ENCODE assay signal across 26 mouse cellular contexts in the genomic region with DNA sequence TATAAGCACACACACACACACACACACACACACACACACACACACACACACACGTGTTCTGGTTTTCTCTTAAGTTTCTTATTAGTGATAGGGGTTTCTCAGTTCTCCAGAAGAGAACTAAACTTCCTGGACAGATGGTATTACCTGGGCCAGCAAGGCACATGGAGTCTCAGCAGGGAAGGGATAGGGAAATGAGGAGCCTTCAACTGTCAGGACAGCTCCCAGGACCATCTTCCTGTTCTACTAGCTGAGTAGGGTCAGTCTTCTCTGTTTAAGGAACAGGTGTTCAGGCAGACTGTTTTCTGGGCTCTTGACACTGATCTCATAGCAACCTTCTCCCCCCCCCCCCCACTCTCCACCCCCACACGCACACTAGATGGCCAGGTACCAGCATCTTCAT. TPM values are rescaled to one million over a fixed set of nuclear protein-coding genes. Genes with fewer than 3 reads are reported as not detected.
DNase-seq lines count a peak whose midpoint lies in the region; ATAC-seq and TF ChIP-seq lines count a peak whose summit lies in the region.
"Had no signal": no experiment of that assay in that cellular context is flagged by ENCODE, and none has a peak within 500 bp of the region (broad histone marks: within the 10 kb centered on the region; RNA-seq: fewer than 3 reads in every experiment).

No protein-coding gene starts in this region.

- DNase-seq in cerebellum, adult 11 months, result peak; percentile 55
- DNase-seq in cerebellum, adult 2 months, result peak; percentile 61 to 82
- peak; percentile 52 to 61 for DNase-seq in cerebellum, postnatal 10 days
- DNase-seq in right cerebral cortex, adult 2 months (ENCODE audit: low spot score in 2 of 2), result no peak
- DNase-seq in c-Kit-positive CD71-positive TER-119-positive erythroid progenitor cells, embryonic 14.5 days (ENCODE audit: low spot score), result no peak
- DNase-seq: adrenal gland, postnatal 14 days; forebrain, postnatal 0 days; gastrocnemius, postnatal 25 days; kidney, adult 18-20 months had no signal

- peaks cover 4% of the 10 kb centered on the region; the same call in 1 of the 2 replicates for H3K4me1 ChIP-seq in cerebellum, adult 2 months (ENCODE audit: control insufficient read depth, insufficient read depth, low read length)
- H3K4me1 ChIP-seq: heart, embryonic 12.5 days; intestine, embryonic 15.5 days had no signal

- no peak for TF ChIP-seq POLR2A in cerebellum, adult 2 months (IDR thresholded peaks at IDR 0.05; ENCODE audit: borderline replicate concordance, insufficient read depth, low read length)

- H3K4me3 ChIP-seq in cerebellum, adult 2 months (replicated peaks; ENCODE audit: insufficient read depth, low read depth, low read length), result no peak overlapping the region
- H3K4me3 ChIP-seq: embryonic facial prominence, embryonic 13.5 days; forebrain, embryonic 13.5 days; heart, embryonic 12.5 days; hindbrain, embryonic 10.5 days; intestine, embryonic 15.5 days had no signal

- no peak for ATAC-seq in megakaryocyte progenitor cell, adult 5-6 weeks (replicated peaks; ENCODE audit: poor library complexity)
- ATAC-seq: activated CD4-positive, CD25-positive, alpha-beta regulatory T cell, adult 4 months; forebrain, embryonic 13.5 days; forebrain, postnatal 0 days; intestine, embryonic 15.5 days; Patski had no signal

- no peak overlapping the region for H3K27ac ChIP-seq in cerebellum, adult 2 months (ENCODE audit: insufficient read depth, low read length)
- H3K27ac ChIP-seq: embryonic facial prominence, embryonic 13.5 days; forebrain, embryonic 13.5 days; hindbrain, embryonic 10.5 days; hindbrain, embryonic 14.5 days; intestine, embryonic 15.5 days had no signal

- H3K27me3 ChIP-seq in cerebellum, adult 2 months (ENCODE audit: control insufficient read depth, insufficient read depth, low read length), result no peaks in the 10 kb centered on the region
- H3K27me3 ChIP-seq: CH12.LX; embryonic facial prominence, embryonic 13.5 days; forebrain, embryonic 13.5 days; heart, embryonic 12.5 days; intestine, embryonic 15.5 days had no signal

- no peak for TF ChIP-seq CTCF in cerebellum, adult 2 months (IDR thresholded peaks at IDR 0.05; ENCODE audit: borderline replicate concordance, insufficient read depth, low read depth, low read length)

- WGBS in cerebellum, adult 2 months, result 16% methylated on average over 2 of the region's 2 CpGs

RNA-seq across cellular contexts. Expression of a gene that starts 2.8 kb away (rescaled TPM):
- not detected in 2 replicates for polyA plus RNA-seq in cerebellum, adult 2 months (2012; rRNA removed)
- total RNA-seq in megakaryocyte progenitor cell, adult 5-6 weeks (2015), result not detected in 2 replicates
- not detected in 2 replicates for total RNA-seq in megakaryocyte progenitor cell, adult 5-6 weeks (2017)
- total RNA-seq: adrenal gland, adult 18-20 months; adrenal gland, postnatal 14 days; CH12.LX; common myeloid progenitor, adult 5-6 weeks; forebrain, postnatal 0 days; gastrocnemius, adult 18-20 months; gastrocnemius, postnatal 25 days; granulocyte monocyte progenitor cell, adult 5-6 weeks; heart, adult 8-10 months; heart, postnatal 25 days had no signal
- polyA plus RNA-seq: activated CD4-positive, CD25-positive, alpha-beta regulatory T cell, adult 4 months; embryonic facial prominence, embryonic 13.5 days; forebrain, embryonic 13.5 days; forebrain, postnatal 0 days; heart, embryonic 12.5 days; heart, embryonic 16.5 days; hindbrain, embryonic 10.5 days; hindbrain, embryonic 14.5 days; intestine, embryonic 15.5 days; Patski had no signal

Comparison
In these comparisons a context has a peak if more than half of its experiments do, and no peak if none do; other contexts are left out.
1. DNase-seq: peak in cerebellum, adult 11 months (single experiment), cerebellum, adult 2 months (2 of 2) and cerebellum, postnatal 10 days (2 of 2); none in right cerebral cortex, adult 2 months (0 of 2) and c-Kit-positive CD71-positive TER-119-positive erythroid progenitor cells, embryonic 14.5 days (single experiment).